Mouse (Mus musculus): ENCODE measurements at regions not wholly inside any gene's neighbourhood (a gene's known extent, or its start where the extent isn't known, plus 50 kb on each side); places are given as distances from the start of the nearest gene placed in this dataset.

- no peak for ATAC-seq (ENCODE audit: low FRiP score, low read depth)
- Histone ChIP-seq H3K27me3 (no peaks in the 10 kb centered on the region), H3K9ac (replicated peaks) (no peak overlapping the region), H3K4me2 (replicated peaks) (no peak overlapping the region), H3K4me1 (peaks cover 5% of the 10 kb centered on the region; the same call in 1 of the 2 replicates), H3K9me3 (peaks cover 6% of the 10 kb centered on the region; the same call in 1 of the 2 replicates), H3K4me3 (no peak overlapping the region), H3K36me3 (no peaks in the 10 kb centered on the region), H3K27ac (replicated peaks) (no peak overlapping the region)
- 28% methylated on average over 1 of the region's 1 CpGs for WGBS
Measured at GRCm38 (mm10) chr10:37849291-37849846, 710.6 kb upstream of the Marcks start.

GRCm38 (mm10) chr10:37842820-37843219, 704.1 kb upstream of the Marcks start:
- no peak for ATAC-seq (ENCODE audit: low FRiP score, low read depth)
- WGBS: 28% methylated on average over 5 of the region's 5 CpGs
- H3K9me3 ChIP-seq: no peaks in the 10 kb centered on the region
- H3K27ac ChIP-seq (replicated peaks): no peak overlapping the region
- no peaks in the 10 kb centered on the region for H3K4me1 ChIP-seq
- H3K4me3 ChIP-seq: no peak overlapping the region
- no peak overlapping the region for H3K4me2 ChIP-seq (replicated peaks)
- no peaks in the 10 kb centered on the region for H3K36me3 ChIP-seq
- no peaks in the 10 kb centered on the region for H3K27me3 ChIP-seq
- no peak overlapping the region for H3K9ac ChIP-seq (replicated peaks)

GRCm38 (mm10) chr10:37841842-37842241, 703.1 kb upstream of the Marcks start:
- no peak overlapping the region for H3K27ac ChIP-seq (replicated peaks)
- no peaks in the 10 kb centered on the region for H3K4me1 ChIP-seq
- H3K36me3 ChIP-seq: no peaks in the 10 kb centered on the region
- no peak overlapping the region for H3K4me3 ChIP-seq
- H3K9ac ChIP-seq (replicated peaks): no peak overlapping the region
- WGBS: 56% methylated on average over 2 of the region's 2 CpGs
- no peaks in the 10 kb centered on the region for H3K9me3 ChIP-seq
- no peak overlapping the region for H3K4me2 ChIP-seq (replicated peaks)
- H3K27me3 ChIP-seq: no peaks in the 10 kb centered on the region
- no peak for ATAC-seq (ENCODE audit: low FRiP score, low read depth)

GRCm38 (mm10) chr10:37837721-37838120, 699.0 kb upstream of the Marcks start:
- H3K4me1 ChIP-seq: no peaks in the 10 kb centered on the region
- H3K4me3 ChIP-seq: no peak overlapping the region

GRCm38 (mm10) chr10:37813026-37813425, 674.3 kb upstream of the Marcks start:
- Histone ChIP-seq H3K4me2 (replicated peaks) (no peak overlapping the region), H3K4me1 (peaks cover 14% of the 10 kb centered on the region), H3K9ac (replicated peaks) (no peak overlapping the region), H3K9me3 (no peaks in the 10 kb centered on the region), H3K4me3 (no peak overlapping the region), H3K27me3 (no peaks in the 10 kb centered on the region), H3K27ac (replicated peaks) (peak overlapping the region; percentile 49; the same call in 1 of the 2 replicates), H3K36me3 (no peaks in the 10 kb centered on the region)
- whole genome bisulfite sequencing: 73% methylated on average over 2 of the region's 2 CpGs
- ATAC-seq (ENCODE audit: low FRiP score, low read depth): no peak

More at GRCm38 (mm10) chr10:37837721-37838120, 699.0 kb upstream of the Marcks start:
- WGBS: 86% methylated on average over 2 of the region's 2 CpGs
- no peaks in the 10 kb centered on the region for H3K36me3 ChIP-seq
- H3K4me2 ChIP-seq (replicated peaks): no peak overlapping the region
- H3K9me3 ChIP-seq: no peaks in the 10 kb centered on the region
- ATAC-seq (ENCODE audit: low FRiP score, low read depth): no peak
- H3K27me3 ChIP-seq: no peaks in the 10 kb centered on the region
- no peak overlapping the region for H3K9ac ChIP-seq (replicated peaks)
- no peak overlapping the region for H3K27ac ChIP-seq (replicated peaks)

GRCm38 (mm10) chr10:37812405-37812851, 673.7 kb upstream of the Marcks start:
- peak; percentile 83 for ATAC-seq (ENCODE audit: low FRiP score, low read depth)
- H3K9ac ChIP-seq (replicated peaks): no peak overlapping the region
- H3K4me2 ChIP-seq (replicated peaks): no peak overlapping the region
- peaks cover 14% of the 10 kb centered on the region for H3K4me1 ChIP-seq
- no peak overlapping the region for H3K4me3 ChIP-seq
- no peaks in the 10 kb centered on the region for H3K27me3 ChIP-seq
- no peaks in the 10 kb centered on the region for H3K9me3 ChIP-seq
- WGBS: 43% methylated on average over 3 of the region's 3 CpGs
- H3K27ac ChIP-seq (replicated peaks): peak overlapping the region; percentile 49; the same call in 1 of the 2 replicates
- no peaks in the 10 kb centered on the region for H3K36me3 ChIP-seq

GRCm38 (mm10) chr10:37811789-37812188, 673.1 kb upstream of the Marcks start:
- H3K9me3 ChIP-seq: no peaks in the 10 kb centered on the region
- H3K27ac ChIP-seq (replicated peaks): peak overlapping the region; percentile 49; the same call in 1 of the 2 replicates
- no peak overlapping the region for H3K9ac ChIP-seq (replicated peaks)
- no peak overlapping the region for H3K4me2 ChIP-seq (replicated peaks)
- peaks cover 14% of the 10 kb centered on the region for H3K4me1 ChIP-seq
- no peaks in the 10 kb centered on the region for H3K27me3 ChIP-seq
- 89% methylated on average over 5 of the region's 5 CpGs for WGBS
- no peak for ATAC-seq (ENCODE audit: low FRiP score, low read depth)
- H3K36me3 ChIP-seq: no peaks in the 10 kb centered on the region
- H3K4me3 ChIP-seq: no peak overlapping the region

- H3K27me3 ChIP-seq: no peaks in the 10 kb centered on the region
- H3K9me3 ChIP-seq: no peaks in the 10 kb centered on the region
- H3K4me3 ChIP-seq: no peak overlapping the region
- no peak overlapping the region for H3K4me2 ChIP-seq (replicated peaks)
- no peak overlapping the region for H3K27ac ChIP-seq (replicated peaks)
- no peak for ATAC-seq (ENCODE audit: low FRiP score, low read depth)
- no peaks in the 10 kb centered on the region for H3K4me1 ChIP-seq
- no peak overlapping the region for H3K9ac ChIP-seq (replicated peaks)
- H3K36me3 ChIP-seq: no peaks in the 10 kb centered on the region
- WGBS: 71% methylated on average over 4 of the region's 4 CpGs
Measured at GRCm38 (mm10) chr10:37803225-37803805, 664.6 kb upstream of the Marcks start.

- no peak overlapping the region for H3K4me2 ChIP-seq (replicated peaks)
- H3K27me3 ChIP-seq: no peaks in the 10 kb centered on the region
- H3K4me1 ChIP-seq: no peaks in the 10 kb centered on the region
- H3K9me3 ChIP-seq: no peaks in the 10 kb centered on the region
- ATAC-seq (ENCODE audit: low FRiP score, low read depth): no peak
- H3K4me3 ChIP-seq: no peak overlapping the region
- WGBS: 94% methylated on average over 2 of the region's 2 CpGs
- no peak overlapping the region for H3K9ac ChIP-seq (replicated peaks)
- H3K36me3 ChIP-seq: no peaks in the 10 kb centered on the region
- no peak overlapping the region for H3K27ac ChIP-seq (replicated peaks)
Measured at GRCm38 (mm10) chr10:37799397-37799796, 660.7 kb upstream of the Marcks start.

- Histone ChIP-seq H3K27ac (replicated peaks) (no peak overlapping the region), H3K4me1 (no peaks in the 10 kb centered on the region), H3K9me3 (no peaks in the 10 kb centered on the region), H3K36me3 (no peaks in the 10 kb centered on the region), H3K27me3 (no peaks in the 10 kb centered on the region), H3K4me3 (no peak overlapping the region), H3K4me2 (replicated peaks) (no peak overlapping the region), H3K9ac (replicated peaks) (no peak overlapping the region)
- no peak for ATAC-seq (ENCODE audit: low FRiP score, low read depth)
Measured at GRCm38 (mm10) chr10:37798285-37798684, 659.6 kb upstream of the Marcks start.

GRCm38 (mm10) chr10:37797701-37798100, 659.0 kb upstream of the Marcks start:
- 80% methylated on average over 5 of the region's 5 CpGs for WGBS
- ATAC-seq (ENCODE audit: low FRiP score, low read depth): no peak

GRCm38 (mm10) chr10:37792878-37793277, 654.2 kb upstream of the Marcks start:
- H3K27ac ChIP-seq (replicated peaks): no peak overlapping the region
- H3K4me3 ChIP-seq: no peak overlapping the region
- H3K27me3 ChIP-seq: no peaks in the 10 kb centered on the region
- no peak overlapping the region for H3K9ac ChIP-seq (replicated peaks)
- no peaks in the 10 kb centered on the region for H3K4me1 ChIP-seq
- no peak overlapping the region for H3K4me2 ChIP-seq (replicated peaks)
- no peaks in the 10 kb centered on the region for H3K9me3 ChIP-seq
- 84% methylated on average over 3 of the region's 3 CpGs for WGBS
- no peak for ATAC-seq (ENCODE audit: low FRiP score, low read depth)
- H3K36me3 ChIP-seq: no peaks in the 10 kb centered on the region

More at GRCm38 (mm10) chr10:37797701-37798100, 659.0 kb upstream of the Marcks start:
- Histone ChIP-seq H3K4me3 (no peak overlapping the region), H3K4me2 (replicated peaks) (no peak overlapping the region), H3K9ac (replicated peaks) (no peak overlapping the region), H3K27ac (replicated peaks) (no peak overlapping the region), H3K27me3 (no peaks in the 10 kb centered on the region), H3K9me3 (no peaks in the 10 kb centered on the region), H3K4me1 (no peaks in the 10 kb centered on the region), H3K36me3 (no peaks in the 10 kb centered on the region)

- Histone ChIP-seq H3K36me3 (no peaks in the 10 kb centered on the region), H3K9ac (replicated peaks) (no peak overlapping the region), H3K27me3 (no peaks in the 10 kb centered on the region), H3K4me3 (no peak overlapping the region), H3K4me2 (replicated peaks) (no peak overlapping the region), H3K27ac (replicated peaks) (no peak overlapping the region), H3K4me1 (no peaks in the 10 kb centered on the region), H3K9me3 (no peaks in the 10 kb centered on the region)
- no peak for ATAC-seq (ENCODE audit: low FRiP score, low read depth)
- 89% methylated on average over 5 of the region's 5 CpGs for WGBS
Measured at GRCm38 (mm10) chr10:37788049-37788448, 649.3 kb upstream of the Marcks start.

Measured in midbrain, embryonic 12.5 days (tissue).